Mouse (Mus musculus) NIH3T3 (cell line): ENCODE data around the gene Rasl11b.
A peak's percentile ranks its signal among the peaks of the same experiment; 100 is the strongest.

Source experiments
- DNase-seq: peaks from one replicate; pipeline ENCODE4 v3.0.0-alpha.2; 2012; ENCODE audit warnings: low read depth

The Rasl11b gene

DNA sequence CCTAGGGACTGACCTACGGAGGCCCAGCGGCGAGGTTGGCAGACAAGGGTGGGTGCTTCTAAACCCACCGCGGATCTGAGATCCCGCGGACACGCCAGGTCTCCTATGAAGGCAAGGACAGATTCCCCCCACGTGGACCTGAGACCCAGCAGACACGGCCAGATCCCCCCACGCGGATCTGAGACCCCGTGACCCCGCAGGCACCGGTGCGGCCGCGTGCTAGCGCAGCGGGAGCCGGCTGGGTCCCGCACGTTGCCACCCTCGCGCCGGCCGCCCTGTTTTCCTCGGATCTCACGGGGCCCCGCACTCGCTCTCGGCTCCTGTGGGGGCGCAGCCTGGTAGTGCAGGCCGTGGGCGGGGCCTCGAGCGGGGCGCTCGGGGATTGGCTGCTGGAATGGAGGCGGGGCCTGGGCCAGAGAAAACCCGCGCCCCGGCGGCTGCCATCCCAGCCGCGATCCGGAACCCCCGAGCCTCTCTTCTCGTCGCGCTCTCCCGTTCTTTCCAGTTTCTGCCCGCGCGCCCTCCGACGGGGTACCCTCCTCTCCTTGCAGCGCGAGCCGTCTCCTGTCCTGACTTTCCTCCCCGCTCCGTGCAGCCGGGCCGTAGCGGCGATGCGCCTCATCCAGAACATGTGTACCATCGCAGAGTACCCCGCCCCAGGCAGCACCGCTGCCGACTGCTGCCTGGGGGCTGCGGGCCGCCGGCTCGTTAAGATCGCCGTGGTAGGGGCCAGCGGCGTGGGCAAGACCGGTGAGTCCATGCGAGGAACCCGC is at the start of gene Rasl11b:
Gene Rasl11b, plus strand, starts transcription at position 446 of the 773 bp plus-strand sequence.
- DNase-seq = peak; percentile 95

DNA sequence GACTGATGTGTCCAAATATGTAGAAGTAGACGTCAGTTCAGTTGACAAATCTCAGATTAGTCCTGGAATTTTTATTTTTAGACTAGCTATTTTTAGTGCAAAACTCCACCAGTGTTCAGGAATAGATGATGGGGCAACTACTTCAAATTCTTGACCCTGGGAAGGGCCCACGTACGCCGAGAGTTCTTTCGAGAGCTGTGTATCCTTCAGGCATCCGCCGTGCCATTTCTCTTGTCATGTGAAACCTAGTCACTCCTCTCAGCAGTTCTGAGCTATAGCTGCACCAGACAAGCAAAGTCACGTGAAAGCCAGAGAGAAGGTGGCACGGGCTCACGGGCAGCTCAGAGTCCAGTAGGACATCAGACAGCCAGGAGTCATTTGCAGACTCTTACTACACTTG is 47.5 kb upstream of the Rasl11b start:
- peak; percentile 61 for DNase-seq

DNA sequence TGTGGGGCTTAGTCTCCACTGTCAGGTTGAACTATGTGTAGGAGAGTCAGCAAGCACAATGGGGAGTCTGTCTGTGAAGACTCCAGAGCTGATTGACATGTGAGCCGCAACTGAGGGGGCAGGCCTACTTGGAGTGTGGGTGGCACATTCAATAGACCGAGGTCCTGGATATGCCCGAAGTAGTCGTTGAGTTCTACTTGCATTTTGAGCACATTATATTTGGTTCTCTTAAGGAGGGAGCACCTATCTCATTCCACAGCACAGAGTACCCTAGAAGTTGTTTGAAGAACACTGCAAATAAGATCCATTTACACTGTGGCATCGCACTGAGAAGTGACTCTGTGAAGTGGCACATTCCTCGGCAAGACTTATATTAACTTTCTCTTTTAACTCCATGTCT is 45.1 kb upstream of the Rasl11b start:
- no peak for DNase-seq

DNA sequence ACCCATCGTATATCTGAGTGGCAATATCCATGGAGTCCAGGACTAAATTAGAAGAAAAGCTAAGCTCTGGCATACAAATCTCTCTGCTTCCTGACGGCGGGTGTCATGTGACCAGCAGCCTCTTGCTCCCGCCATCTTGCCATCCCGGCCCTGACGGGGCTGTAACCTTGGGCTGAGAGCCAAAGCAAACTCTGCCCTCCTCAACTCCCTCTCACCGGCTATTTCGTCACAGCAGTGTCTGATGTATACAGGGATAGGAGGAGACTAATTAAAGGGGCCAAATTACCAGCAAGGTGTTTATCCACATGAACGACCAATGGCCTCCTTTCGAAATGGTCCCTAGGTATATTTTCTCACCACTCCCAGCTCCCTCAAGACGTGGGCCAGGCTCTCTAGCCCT is 43.3 kb upstream of the Rasl11b start:
- DNase-seq = no peak

DNA sequence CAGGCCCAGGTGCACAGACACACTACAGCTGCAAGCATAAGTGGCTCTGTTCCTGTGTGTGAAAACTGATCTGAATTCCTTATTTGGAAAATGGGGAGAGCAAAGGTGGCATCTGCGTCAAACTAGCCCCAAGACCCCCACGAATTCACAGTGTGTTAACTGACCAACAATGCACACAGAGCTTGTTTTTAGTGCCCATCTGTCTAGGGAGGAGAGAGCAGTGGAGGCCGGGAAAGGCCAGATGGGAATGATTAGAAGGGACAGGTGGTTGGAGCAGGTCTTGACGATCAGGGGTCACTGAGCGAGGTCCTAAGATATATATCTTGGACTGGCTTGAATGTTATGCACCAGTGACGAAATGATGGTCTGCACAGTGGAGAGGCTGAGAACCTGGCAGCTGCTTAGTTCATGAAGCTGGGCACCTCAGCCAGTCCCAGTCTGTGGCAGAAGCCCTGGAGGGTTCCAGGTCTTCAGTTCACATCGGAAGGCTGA is 39.2 kb upstream of the Rasl11b start:
- no peak for DNase-seq

DNA sequence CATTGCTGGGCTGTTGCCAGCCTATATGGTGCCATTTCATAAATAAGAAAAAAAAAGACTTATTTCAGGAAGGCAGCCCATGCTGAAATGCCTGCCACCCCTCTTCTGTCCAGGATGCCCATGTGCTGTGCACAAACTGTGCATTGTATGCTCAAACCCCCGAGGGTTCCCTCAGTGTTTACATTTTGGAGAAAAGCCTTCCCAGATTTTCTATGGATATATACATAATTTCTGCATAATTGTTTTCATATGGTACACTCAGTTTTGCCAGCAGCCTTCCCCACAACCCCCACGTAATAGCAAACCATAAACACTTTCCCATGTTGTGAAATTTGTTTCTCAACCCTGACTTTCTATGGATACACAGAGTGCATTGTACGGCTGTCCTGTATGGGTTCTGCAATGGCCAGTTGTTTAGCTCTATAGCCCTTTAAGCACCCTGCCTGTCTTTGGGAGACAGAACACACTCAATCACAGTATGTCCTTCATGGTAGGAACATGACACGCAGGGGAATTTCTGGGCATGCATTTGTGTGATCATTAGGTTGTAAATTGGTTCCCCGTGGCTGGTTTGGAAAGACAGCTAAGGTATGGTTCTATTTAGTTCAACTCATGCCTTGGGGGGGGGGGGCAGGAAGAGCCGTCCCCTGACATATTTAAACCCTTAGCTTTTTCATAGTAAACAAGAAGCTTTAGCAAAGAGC is 36.0 kb upstream of the Rasl11b start:
- peak; percentile 51 for DNase-seq

DNA sequence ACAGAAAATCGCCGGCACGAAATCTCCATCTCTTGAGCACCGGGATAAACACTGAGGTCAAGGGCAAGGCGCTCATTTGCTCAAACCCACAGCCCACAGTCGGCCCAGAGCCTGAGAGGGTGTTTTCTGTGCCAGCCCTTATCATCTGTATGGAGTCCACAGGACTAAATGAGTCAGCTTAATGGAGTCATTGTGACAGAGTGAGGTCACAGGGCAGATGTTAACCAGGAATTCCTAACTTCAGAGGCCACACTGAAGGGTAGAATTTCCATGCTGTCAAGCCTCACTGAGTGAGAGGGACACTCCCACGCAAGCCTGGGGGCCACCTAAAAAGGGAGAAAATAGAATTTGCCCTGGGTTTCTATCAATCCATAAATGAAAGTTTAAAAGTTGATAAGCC is 35.2 kb upstream of the Rasl11b start:
- peak; percentile 28 for DNase-seq

DNA sequence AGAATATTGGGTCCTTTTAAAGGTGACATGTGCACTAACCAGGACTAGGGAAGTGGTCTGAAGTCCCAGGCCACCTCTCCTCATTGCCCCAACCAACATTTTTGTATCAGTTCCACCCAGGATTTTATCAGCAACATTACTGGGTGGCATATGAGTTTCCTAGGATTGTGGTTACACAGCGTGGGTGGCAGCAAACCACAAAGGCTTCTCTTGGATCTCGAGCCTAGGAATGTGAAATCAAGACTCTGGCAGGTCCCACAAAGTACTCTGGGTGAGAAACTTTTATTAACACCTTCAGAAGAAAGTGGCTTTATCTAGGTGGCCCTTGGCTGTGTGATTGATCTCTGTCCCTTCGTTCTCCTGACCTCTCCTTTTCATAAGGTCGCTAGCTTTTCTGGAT is 34.7 kb upstream of the Rasl11b start:
- DNase-seq = no peak

DNA sequence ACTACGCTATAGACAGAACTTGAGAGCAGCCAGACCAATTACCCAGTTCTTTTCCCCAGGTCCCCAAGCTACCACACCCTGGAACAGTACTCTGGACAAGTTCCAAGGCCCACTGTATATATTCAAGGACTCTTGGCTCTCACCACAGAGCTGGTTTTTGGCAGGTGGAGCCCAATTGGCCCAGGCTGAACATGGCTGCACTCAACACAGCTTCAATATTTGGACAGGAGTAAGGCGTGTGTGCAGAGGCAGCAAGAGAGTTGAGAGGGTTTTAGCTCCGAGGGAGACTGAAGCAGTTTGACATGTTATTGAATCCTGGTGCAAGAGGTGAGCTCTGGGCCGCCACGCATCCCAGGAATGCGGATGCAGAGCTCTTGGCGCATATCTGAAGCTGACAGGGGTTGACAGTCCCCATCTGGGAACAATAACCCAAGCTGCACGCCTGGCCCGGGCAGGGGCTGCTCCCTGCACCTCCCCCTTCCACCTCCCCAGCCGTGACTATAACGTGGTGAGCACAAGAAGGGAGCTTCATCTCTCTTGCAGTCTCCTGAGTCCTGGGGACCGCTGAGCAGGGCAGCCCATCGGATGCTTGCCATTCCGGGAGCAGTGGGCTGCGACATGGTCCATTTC is 33.7 kb upstream of the Rasl11b start:
- DNase-seq = peak; percentile 69

DNA sequence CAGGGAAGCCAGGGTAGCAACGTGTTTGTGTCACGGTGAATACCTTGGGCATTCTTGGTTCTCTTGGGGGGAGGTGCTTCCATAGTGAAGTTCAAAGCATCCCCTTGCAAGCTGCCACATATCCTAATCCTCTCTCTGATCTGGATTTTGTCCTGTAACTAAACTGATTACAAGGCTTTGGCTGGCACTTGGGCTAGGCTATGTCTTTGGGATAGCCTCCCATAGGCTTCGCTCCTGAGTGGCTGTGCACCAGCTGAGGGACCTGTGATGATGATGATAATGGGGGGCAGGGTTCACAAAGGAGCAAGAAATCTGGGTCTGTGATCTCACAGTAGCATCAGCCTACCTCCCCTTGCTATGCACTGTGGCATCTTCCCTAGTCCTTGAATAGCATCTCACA is 33.1 kb upstream of the Rasl11b start:
- DNase-seq = no peak

DNA sequence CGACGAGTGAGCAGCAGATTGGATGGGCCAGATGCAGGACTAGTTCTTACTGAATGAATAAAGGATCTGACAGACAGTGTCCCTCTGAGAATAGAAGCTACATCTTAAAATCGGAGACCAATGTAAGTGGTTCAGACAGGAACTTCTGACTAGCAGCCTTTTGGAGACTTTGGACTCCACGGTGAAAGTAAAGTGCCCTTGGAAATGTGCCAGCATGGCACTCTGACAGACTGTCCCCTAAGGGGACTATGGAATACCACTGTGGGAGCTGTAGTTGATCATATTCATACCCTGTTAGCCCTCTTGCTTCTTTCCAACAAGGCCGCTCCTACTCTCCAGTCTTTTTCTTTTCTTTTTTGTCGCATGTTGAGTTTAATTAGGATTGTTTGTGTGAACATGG is 31.9 kb upstream of the Rasl11b start:
- no peak for DNase-seq

DNA sequence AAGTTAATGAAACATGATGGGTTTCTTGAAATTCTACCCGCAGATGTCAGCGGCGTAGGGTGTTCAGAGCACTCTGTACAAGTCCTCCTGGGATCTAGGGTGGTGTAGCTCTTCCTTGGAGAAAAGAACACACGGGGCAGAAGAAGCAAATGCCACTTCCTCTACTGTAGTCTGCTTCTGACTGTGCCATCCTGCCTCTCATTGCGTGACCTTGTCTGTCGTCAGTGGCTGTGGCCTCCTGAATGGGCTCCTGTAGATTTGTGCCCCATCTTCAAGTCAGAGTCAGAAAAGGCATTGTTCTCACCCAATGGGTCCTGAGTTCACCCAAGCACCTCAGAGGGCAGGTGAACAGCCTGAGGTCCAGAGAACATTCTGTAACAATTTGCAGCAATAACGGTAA is 30.5 kb upstream of the Rasl11b start:
- DNase-seq = no peak

DNA sequence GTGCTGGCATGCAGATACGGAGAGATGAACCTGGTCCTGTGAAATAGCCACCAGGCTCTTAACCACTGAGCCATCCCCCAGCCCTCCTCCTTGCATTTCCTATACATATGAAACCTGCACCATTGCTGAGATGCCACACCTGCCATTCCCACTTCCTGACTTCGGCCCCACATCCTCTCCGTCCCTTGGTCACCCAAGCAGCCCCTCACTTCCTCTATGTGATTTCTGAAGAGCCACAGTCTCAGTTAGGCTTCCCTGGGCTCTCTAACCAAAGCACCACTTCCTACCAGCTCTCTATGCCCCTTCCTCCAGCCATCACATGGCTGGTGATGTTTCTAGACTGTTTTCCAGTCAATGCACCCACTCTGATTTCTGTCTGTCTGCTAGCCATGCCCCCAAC is 28.4 kb upstream of the Rasl11b start:
- no peak for DNase-seq

DNA sequence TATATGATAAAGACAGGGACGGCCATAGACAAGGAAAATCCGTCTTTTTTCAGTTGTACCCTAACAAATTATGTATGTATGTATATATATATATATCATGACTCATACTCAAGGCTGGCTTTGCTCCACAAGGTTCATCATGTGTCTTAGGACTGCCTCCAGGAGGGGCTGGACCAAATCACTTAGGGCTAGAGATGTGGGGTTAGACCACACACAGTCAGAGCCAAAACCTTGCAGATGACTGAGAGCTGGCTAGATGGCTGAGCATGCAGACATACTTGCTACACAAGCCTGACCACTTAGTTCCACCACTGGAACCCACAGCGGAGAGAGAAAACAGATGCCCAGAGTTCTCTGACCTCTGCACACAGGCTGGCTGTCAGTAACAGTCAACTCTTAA is 27.0 kb upstream of the Rasl11b start:
- DNase-seq = peak; percentile 90

DNA sequence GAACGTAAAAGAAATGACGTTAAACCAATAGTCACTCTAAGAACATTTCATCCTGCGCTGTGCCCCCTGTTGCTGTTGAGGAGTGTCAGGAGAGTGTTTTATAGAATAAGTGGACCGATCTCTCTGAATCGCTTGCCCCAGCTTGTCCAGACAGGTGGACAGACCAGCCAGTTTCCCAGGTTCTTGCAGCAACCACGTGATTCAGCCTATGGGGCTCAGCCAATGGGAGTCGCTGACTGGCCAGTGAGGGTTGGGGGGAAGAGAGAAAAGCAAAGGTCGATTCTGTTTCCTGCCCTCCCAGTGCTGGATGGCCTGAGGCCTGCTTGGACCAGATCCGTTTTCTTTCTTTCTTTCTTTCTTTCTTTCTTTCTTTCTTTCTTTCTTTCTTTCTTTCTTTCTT is 23.3 kb upstream of the Rasl11b start:
- DNase-seq = no peak

DNA sequence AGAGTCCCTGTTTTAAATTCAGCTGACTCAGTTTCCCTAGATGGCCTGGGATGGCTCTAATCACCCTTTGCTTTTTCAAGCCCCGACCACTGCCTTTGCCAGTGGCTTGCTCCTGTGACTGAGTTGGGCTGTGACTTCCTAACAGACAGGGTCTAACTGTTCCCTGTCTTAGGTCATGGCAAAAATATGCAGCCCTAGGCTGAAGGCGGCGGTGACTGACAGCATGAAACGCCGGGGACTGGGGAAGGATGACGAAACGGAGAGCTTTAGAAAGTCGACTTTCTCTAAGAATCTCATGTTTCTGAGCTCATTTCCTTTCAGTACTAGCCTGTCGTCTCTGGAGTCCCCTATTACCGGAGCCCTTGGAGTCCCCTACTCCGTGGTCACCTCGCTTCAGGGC is 22.9 kb upstream of the Rasl11b start:
- peak; percentile 68 for DNase-seq

DNA sequence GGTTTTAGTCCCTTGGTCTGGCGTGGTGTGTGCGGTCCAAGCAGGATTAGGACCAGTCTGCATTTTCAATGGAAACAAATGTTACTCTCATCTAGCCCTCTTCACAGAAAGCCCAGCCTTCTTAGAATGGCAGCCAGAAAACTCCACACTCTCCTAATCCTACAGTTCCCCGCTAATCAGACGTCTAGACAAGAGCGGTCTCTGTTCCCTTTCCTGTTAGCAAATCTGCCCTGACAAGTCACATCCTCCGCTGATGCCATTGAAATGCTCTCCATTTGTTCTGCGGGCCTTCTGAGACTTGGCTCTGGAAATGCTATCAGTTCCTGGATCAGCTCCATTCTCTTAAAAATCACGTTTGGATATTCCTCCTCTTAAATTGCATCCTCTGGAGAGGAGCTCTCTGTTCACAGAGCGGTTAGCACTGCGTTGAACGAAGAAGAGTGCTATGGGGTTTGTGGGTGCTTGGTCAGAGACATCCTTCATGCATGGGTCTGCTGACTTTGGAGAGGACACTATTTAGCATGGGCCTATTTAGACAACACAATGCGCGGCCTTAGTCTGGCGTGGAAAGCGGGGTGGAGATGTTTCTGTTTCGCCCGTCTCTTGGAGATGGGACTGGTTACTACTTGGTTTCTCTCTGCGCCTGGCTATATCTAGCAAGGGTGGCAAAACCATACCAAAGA is 21.8 kb upstream of the Rasl11b start:
- DNase-seq = no peak

DNA sequence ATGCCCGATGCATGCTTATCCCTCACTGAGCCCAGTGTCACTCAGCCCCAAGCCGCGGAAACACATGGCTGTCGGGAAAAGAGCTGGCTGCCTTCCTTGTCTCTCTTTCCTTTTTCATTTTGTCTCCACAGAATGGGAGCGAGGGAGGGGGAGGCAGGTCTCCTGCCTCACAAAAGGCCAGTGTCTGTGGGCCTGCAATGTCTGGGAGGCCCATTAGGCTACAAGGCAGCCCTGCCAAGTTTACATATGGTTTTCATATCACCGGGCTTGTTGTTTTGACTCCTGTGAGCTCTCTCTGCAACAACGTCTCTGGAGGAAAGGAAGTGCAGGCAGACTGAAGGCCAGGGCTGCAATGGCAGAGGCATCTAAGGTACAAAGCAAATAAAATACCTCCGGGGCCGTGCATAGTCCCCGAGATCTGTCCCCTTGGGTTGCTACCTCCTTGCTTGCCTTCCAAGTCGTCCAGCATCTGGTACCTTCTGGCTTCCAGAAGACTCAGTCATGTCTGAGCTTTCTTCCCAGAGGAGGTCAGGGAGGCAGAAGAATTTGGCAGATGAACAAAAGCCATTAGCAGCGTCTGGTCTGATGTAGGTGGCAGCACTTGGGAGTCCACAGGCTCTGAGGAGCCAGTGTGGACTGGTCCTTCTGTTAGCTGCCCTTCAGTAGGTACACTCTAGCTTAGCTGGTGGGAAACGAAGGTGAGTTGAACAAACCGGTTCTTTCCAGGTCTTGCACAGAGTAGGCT is 19.4 kb upstream of the Rasl11b start:
- peak; percentile 86 for DNase-seq

DNA sequence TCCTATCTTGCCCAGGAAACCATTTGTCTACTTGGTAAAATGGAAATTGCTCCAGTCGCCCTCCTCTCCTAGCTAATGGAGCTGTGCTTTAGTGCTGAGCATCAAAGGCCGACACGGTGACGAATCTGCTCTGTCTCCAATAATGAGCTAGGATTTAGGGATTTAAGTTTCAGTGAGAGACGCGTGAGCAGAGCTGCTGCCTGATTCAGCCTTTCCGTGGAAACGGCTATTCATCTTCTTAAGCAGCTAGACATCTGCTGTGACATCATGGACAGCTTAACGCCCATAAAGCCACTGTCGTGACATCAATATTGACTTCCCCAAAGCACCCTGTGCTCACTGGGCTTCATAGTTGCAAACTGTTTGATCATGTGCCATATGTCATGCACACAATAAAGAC is 14.9 kb upstream of the Rasl11b start:
- no peak for DNase-seq

DNA sequence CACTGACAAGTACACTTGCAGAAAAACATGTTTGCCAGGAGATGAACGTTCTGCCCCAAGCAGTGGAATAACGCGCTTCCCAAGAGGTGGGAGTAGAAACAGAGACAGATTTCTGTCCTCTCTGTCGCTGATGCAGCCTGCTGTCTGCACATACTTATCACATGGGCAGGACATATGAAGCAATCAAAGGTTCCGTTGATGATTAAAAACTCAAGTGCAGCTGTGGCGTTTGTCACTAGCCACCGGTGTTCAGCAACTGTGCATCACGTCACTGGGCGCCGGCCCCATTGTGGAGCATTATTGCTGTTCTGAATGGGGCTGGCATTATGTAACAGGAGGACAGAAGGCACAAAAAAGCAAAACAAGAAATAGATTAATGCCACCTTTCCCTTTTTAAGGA is 12.0 kb upstream of the Rasl11b start:
- DNase-seq = no peak

DNA sequence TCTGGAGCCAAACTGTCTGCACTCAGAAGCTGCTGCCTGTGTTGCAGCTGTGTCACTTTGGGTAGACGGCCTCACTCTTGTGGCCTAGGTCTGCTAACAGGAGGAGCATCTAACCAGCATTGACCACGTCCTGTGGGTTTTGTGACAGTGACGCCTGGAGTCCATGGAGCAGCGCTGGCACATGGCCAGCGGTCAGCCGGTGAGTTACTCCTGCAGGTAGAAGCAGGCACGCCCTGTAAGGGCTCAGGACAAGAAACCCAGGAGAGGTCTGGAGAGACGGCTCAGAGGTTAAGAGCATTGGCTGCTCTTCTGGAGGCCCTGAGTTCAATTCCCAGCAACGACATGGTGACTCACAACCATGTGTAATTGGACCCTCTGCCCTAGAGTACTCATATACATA is 10.5 kb upstream of the Rasl11b start:
- DNase-seq = no peak

DNA sequence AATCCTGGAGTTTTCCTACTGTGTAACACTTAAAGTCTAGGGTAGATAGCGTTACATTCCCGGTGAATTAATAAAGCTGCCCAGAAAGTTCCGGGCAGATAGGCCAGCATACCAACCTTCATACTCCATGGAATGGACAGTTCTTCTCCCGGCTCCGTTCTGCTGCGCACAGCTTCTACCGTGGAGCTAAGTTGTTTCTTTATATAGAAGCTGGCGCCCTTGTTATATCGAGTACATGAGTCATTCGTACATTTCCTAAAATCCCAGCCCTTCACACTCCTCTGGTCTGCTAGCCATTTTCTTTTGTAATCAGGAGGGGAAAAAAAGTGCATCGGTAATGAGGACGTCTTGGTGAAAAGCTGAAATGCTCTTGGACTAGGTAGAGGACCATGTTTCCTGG is 7.0 kb upstream of the Rasl11b start:
- peak; percentile 8 for DNase-seq
